Mouse (Mus musculus) stomach, postnatal 0 days (tissue): Measurements from ENCODE around the gene Nup133. TPM values are rescaled to one million over a fixed set of nuclear protein-coding genes. Genes with fewer than 3 reads are reported as not detected.

Source experiments
- ATAC-seq: fragments of 200-750 bp; cut with Nextera tagmentation; 2 replicates; pipeline ENCODE4 v1.8.0; 2017; ENCODE audit not compliant: low FRiP score, low TSS enrichment
- DNase-seq: peaks from one replicate; pipeline ENCODE4 v3.0.0-alpha.2; 2016; ENCODE audit warnings: low spot score
- H3K27ac ChIP-seq: fragments of 300-500 bp; sonication (generic); replicated peaks from 2 replicates; pipeline ENCODE4 v1.5.1; 2014; ENCODE audit warnings: mild to moderate bottlenecking, control low read depth
- H3K27me3 ChIP-seq: fragments of 300-500 bp; sonication (generic); 2 replicates; pipeline ENCODE4 v1.6.1; 2014; ENCODE audit warnings: low read length; ENCODE audit not compliant: control insufficient read depth, insufficient read depth
- H3K36me3 ChIP-seq: fragments of 300-500 bp; sonication (generic); 2 replicates; pipeline ENCODE4 v1.6.1; 2014; ENCODE audit warnings: low read length, mixed read lengths; ENCODE audit not compliant: control insufficient read depth, insufficient read depth
- H3K4me1 ChIP-seq: fragments of 300-500 bp; sonication (generic); replicated peaks from 2 replicates; pipeline ENCODE4 v1.6.1; 2014; ENCODE audit warnings: antibody characterized with exemption; ENCODE audit not compliant: control insufficient read depth, insufficient read depth
- H3K4me2 ChIP-seq: fragments of 300-500 bp; sonication (generic); replicated peaks from 2 replicates; pipeline ENCODE4 v1.6.1; 2014; ENCODE audit warnings: low read depth, mild to moderate bottlenecking, control low read depth, moderate library complexity
- H3K4me3 ChIP-seq: fragments of 300-500 bp; sonication (generic); 2 replicates; pipeline ENCODE4 v1.5.1; 2014; ENCODE audit warnings: low read depth, low read length, control low read depth
- H3K9ac ChIP-seq: fragments of 300-500 bp; sonication (generic); 2 replicates; pipeline ENCODE4 v1.6.1; 2014; ENCODE audit warnings: mild to moderate bottlenecking, low read length, control low read depth, mixed read lengths
- H3K9me3 ChIP-seq: fragments of 300-500 bp; sonication (generic); 2 replicates; pipeline ENCODE4 v1.6.1; 2016; ENCODE audit warnings: low read length; ENCODE audit not compliant: control insufficient read depth
- CTCF ChIP-seq: IDR thresholded peaks from 2 replicates; pipeline ENCODE4 v1.5.1; 2016; ENCODE audit warnings: antibody characterized with exemption, low read depth, mild to moderate bottlenecking, moderate library complexity
- EP300 ChIP-seq: optimal IDR thresholded peaks from 2 replicates; pipeline ENCODE3; 2016; ENCODE audit warnings: antibody characterized with exemption
- WGBS: fragments of 180-500 bp; shearing (Covaris S2); extraction: QIAGEN DNeasy Blood & Tissue Kit; methylation state at CpG from one replicate; pipeline ENCODE4 v1.1.7; 2014; 5-methylcytosine and 5-hydroxymethylcytosine counted together
- polyA plus RNA-seq: library from polyadenylated mRNA; unstranded; fragments of >200 nt; fragmentation: Nextera tagmentation; extraction: Ambion mirVana; gene quantifications from 2 replicates; pipeline ENCODE4 v1.2.1, GENCODE M21; 2015

Gene Nup133
- polyA plus RNA-seq, 1 experiment from 2014 or later, result 8.5 TPM

- H3K9me3 ChIP-seq, result no peaks in the 10 kb centered on the region
Observed at GRCm38 (mm10) chr8:123949686-123949986, 571 bp upstream of the Nup133 start.

DNA sequence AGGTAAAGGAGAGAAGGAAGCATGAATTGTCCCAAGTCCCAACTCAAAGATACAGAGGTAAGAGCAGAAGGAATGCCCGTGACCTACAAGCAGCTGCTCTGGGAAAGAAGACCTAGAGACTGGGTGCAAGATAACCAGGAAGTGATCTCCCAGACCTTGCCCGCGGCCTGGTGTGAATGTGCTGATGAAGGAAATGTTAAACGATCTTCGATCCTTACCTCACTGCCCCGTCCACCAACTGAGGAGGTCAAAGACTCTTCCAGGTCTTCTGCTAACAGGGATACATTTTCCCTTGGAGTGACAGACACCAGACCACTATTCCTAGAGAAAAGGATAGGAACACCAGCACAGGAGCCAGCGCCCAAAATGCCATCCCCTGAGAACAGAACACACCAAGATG lies 20.0 kb downstream of the Nup133 start:
- 91% methylated on average over 7 of the region's 7 CpGs for WGBS
- no peaks in the 10 kb centered on the region for H3K9me3 ChIP-seq
- H3K4me1 ChIP-seq, result no peaks in the 10 kb centered on the region
- no peak overlapping the region for H3K9ac ChIP-seq
- ATAC-seq, result no peak
- H3K27ac ChIP-seq, result no peak overlapping the region
- H3K4me3 ChIP-seq, result no peak overlapping the region
- no peaks in the 10 kb centered on the region for H3K27me3 ChIP-seq
- no peak overlapping the region for H3K4me2 ChIP-seq
- DNase-seq, result no peak
- TF ChIP-seq CTCF, result no peak
- no peak for TF ChIP-seq EP300
- peaks cover 15% of the 10 kb centered on the region for H3K36me3 ChIP-seq

More at GRCm38 (mm10) chr8:123949686-123949986, 571 bp upstream of the Nup133 start:
- Histone ChIP-seq H3K27me3 (no peaks in the 10 kb centered on the region), H3K4me2 (peak overlapping the region; percentile 93), H3K36me3 (peaks cover 7% of the 10 kb centered on the region; the same call in 1 of the 2 replicates), H3K27ac (peak overlapping the region; percentile 94), H3K9ac (peak overlapping the region; percentile 87), H3K4me1 (no peaks in the 10 kb centered on the region; the same call in 1 of the 2 replicates), H3K4me3 (peak overlapping the region; percentile 77)
- DNase-seq (no peak), ATAC-seq (peak; percentile 19)
- TF ChIP-seq CTCF, result no peak
- no peak for TF ChIP-seq EP300
- 3% methylated on average over 10 of the region's 10 CpGs for WGBS

- H3K4me2 ChIP-seq, result no peak overlapping the region
- H3K9me3 ChIP-seq, result no peaks in the 10 kb centered on the region
- no peak for TF ChIP-seq CTCF
- no peak for TF ChIP-seq EP300
- ATAC-seq (no peak), DNase-seq (no peak)
- no peak overlapping the region for H3K4me3 ChIP-seq
- no peaks in the 10 kb centered on the region for H3K4me1 ChIP-seq
- peaks cover 12% of the 10 kb centered on the region for H3K36me3 ChIP-seq
- H3K27ac ChIP-seq, result no peak overlapping the region
- no peak overlapping the region for H3K9ac ChIP-seq
- no peaks in the 10 kb centered on the region for H3K27me3 ChIP-seq
- 88% methylated on average over 3 of the region's 3 CpGs for WGBS
Observed at GRCm38 (mm10) chr8:123925671-123926070, 23.4 kb downstream of the Nup133 start.

DNA sequence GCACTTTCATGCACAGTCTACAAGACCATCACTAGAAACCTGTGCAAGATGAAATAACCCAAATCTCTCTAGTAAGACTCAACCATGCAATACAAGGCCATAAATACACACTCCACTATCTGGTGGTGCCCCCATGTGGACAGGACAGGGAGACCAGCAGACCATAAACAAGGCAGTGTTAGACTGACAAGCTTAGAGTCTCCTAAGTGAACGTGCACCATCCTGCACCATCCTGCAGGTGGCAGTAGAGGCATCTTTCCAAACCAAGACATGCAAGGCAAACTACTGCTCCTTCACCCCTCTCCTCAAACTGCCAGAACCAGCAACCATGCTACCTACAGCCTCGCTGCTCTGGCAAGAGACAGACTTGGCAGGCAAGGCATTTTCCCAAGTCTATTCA lies 24.3 kb downstream of the Nup133 start:
- H3K27ac ChIP-seq, result no peak overlapping the region
- no peak for TF ChIP-seq EP300
- TF ChIP-seq CTCF, result peak; percentile 96
- no peak overlapping the region for H3K4me2 ChIP-seq
- ATAC-seq (peak; percentile 90), DNase-seq (peak; percentile 87)
- no peaks in the 10 kb centered on the region for H3K27me3 ChIP-seq
- no peaks in the 10 kb centered on the region for H3K9me3 ChIP-seq
- WGBS, result 19% methylated on average over 2 of the region's 2 CpGs
- H3K4me1 ChIP-seq, result no peaks in the 10 kb centered on the region
- H3K36me3 ChIP-seq, result peaks cover 19% of the 10 kb centered on the region
- no peak overlapping the region for H3K9ac ChIP-seq
- H3K4me3 ChIP-seq, result no peak overlapping the region

- Histone ChIP-seq H3K27ac (no peak overlapping the region), H3K9me3 (no peaks in the 10 kb centered on the region), H3K9ac (no peak overlapping the region), H3K27me3 (no peaks in the 10 kb centered on the region), H3K4me1 (no peaks in the 10 kb centered on the region), H3K4me3 (no peak overlapping the region), H3K4me2 (no peak overlapping the region), H3K36me3 (peaks cover 33% of the 10 kb centered on the region)
- 99% methylated on average over 3 of the region's 3 CpGs for WGBS
- ATAC-seq, result no peak
- no peak for DNase-seq
- no peak for TF ChIP-seq CTCF
- TF ChIP-seq EP300, result no peak
Observed at GRCm38 (mm10) chr8:123914635-123915034, 34.4 kb downstream of the Nup133 start.

DNA sequence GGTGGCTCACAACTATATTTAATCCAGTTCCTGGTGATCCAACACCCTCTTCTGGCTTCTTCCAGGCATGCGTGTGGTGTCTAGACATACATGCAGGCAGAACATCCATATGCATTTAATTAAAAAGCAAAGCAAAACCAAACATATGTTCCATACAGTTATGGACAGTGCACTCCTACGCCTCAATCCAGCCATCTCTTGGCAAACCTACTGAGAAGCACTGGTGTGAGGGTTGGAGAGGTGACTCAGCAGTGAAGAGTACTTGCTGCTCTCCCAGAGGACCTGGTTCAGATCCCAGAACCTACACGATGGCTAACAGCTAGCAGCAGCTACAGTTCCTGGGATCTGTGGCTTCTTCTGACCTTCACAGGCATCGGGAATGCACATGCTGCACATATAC lies 36.8 kb downstream of the Nup133 start:
- no peak for ATAC-seq
- no peak for DNase-seq
- Histone ChIP-seq H3K4me2 (no peak overlapping the region), H3K4me3 (no peak overlapping the region), H3K4me1 (no peaks in the 10 kb centered on the region), H3K36me3 (peaks cover 33% of the 10 kb centered on the region), H3K27ac (no peak overlapping the region), H3K27me3 (no peaks in the 10 kb centered on the region), H3K9me3 (no peaks in the 10 kb centered on the region), H3K9ac (no peak overlapping the region)
- WGBS, result 92% methylated on average over 4 of the region's 4 CpGs
- TF ChIP-seq CTCF (no peak), EP300 (no peak)
